Mouse (Mus musculus) ovary, adult 18-20 months (tissue): ENCODE results near the gene Dach1.

Experiments
- DNase-seq: peaks from one replicate; pipeline ENCODE4 v3.0.0; 2022; ENCODE audit warnings: low spot score, mixed read lengths

Gene Dach1

GRCm38 (mm10) chr14:98108764-98109163 lies 60.8 kb downstream of the Dach1 start:
- no peak for DNase-seq

DNA sequence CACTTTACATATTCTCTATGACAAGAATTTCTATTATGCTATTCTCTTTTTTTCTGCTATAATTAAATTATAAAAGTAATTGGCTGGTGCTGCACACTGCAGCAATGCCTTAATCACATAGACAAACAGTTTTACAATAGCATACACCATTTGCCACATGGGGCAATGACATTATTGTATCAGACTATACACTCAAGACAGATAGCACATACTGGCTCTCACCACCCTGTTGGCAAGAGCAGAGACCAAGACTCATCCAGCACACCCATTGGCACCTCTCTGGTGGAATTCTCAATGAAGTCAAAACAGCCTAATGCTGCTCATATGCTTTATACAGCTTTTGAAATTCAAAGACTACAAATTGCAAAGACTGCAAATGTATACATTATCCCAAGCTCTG lies 63.4 kb downstream of the Dach1 start:
- no peak for DNase-seq

DNA sequence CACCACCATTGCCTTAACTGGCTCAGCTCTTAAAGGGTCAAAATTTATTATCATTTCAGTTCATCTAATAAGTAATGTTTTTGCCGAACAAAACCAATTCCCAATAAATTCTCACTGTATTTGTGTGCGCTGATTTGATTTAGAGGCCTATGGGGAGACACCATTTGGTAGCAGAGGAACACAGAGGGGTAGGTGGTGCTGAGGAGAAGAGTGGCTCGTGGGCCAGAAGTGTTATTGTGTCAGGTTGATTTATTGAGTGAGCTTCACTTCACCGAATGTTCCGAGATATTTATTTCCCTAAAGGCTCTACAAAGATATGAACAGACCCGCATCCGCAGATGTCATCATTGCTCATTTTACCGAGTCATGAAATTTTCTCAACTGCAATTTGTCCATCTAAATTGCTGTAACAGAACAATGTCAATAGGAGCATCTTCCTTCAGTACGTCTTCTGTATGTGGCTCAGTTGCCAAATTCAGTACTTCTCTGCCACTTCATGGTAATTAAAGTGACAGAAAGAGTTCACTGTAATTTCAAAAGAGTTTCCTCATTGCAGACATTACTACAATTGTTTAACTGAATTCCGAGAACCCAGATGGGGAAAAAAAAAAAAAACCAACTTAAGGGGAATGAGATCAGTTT lies 65.1 kb downstream of the Dach1 start:
- no peak for DNase-seq

DNA sequence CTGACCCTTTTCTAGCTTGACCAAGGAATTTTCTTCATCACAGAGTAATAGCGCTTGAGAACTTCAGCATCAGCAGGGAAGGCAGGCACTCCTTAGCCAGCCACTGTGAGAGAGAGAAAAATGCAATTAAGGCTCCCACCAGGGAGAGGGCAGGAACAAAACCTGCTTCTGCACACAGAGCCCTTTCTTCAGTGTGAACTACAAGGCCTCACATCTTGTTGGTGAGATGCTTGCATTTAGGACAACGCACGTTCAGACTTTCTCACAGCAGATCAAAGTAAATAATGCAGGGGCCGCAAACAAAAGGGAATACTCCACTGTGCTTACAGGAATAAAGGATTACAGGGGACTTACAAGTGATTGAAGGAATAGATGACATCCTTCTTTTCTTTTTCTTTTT lies 74.3 kb downstream of the Dach1 start:
- DNase-seq, result no peak

DNA sequence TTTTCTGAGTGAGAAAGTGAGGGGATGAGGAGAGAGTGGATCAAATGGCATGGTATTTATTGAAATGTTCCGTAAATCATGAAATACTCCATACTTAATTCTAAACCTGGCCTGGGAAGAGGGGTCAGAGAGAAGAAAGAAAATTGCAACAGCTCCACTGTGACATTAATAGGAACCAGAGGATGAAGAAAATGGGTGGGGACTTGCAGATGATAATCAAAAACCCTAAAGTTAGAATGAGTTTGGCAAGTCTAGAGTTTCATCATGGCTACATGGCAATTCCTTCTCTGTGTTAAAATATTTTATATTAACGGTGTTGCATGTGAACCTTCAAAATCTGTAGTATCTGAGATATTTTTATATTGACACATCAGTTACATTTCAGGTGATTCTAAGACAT lies 80.3 kb downstream of the Dach1 start:
- DNase-seq, result no peak

- no peak for DNase-seq
Observed at GRCm38 (mm10) chr14:98087355-98087754, 82.2 kb downstream of the Dach1 start.

DNA sequence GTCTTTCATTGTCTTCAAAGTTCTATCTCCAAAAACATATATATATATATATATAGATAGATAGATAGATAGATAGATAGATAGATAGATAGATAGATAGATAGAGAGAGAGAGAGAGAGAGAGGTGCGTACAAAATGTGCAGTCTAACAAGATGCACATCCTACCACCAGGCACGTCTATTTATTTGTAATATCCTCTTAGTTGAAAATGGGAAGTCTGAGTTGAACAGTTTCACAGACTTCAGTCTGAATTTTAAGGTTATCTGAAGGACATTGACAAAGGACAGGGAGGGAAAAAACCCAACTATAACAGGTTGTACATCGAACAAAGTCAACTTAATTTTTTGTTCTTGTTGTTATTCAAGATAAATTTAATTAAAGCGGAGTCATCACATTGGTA lies 82.8 kb downstream of the Dach1 start:
- DNase-seq, result no peak

DNA sequence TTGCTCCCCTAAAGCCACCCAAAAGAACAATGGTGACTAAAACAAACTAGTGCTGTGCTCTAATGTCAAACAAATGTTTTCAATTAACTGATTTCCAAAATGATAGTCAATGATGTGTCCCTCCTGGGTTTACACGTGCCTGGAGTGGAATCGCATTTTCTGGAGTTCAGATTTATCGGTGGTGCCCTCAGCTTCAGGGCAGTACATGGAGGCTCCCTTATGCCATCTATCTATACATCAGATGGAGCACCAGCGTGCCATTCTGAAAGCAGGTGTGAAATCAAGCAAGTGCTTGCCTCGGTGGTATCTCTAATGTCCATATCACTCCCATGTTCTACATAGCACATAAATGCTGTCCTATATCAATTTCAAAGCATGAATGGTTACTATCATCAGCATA lies 84.4 kb downstream of the Dach1 start:
- no peak for DNase-seq

GRCm38 (mm10) chr14:98084720-98085119 lies 84.8 kb downstream of the Dach1 start:
- DNase-seq, result no peak

- no peak for DNase-seq
Observed at GRCm38 (mm10) chr14:98083419-98083818, 86.1 kb downstream of the Dach1 start.

- DNase-seq, result no peak
Observed at GRCm38 (mm10) chr14:98080014-98080413, 89.6 kb downstream of the Dach1 start.

DNA sequence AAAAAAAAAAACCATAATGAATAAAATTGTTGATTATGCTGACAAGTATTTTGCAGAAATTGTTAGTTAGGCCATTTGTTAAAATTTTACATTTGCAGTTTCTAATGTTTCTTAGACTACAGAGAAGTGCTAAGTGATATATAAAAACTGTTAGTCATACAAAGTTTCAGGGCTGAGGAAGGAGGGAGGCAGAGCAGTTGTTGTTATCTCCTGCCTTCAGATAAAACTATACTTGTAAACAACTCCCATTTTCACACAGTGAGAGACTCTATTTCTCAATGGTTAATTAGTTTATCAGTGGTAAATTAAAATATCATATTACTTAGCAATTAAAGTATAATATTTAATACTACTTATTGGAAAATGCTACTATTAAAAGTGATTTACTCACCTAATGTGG lies 91.6 kb downstream of the Dach1 start:
- DNase-seq, result no peak

GRCm38 (mm10) chr14:98073421-98074080 lies 96.0 kb downstream of the Dach1 start:
- DNase-seq, result no peak

GRCm38 (mm10) chr14:98072647-98073420 lies 96.7 kb downstream of the Dach1 start:
- DNase-seq, result no peak

- DNase-seq, result no peak
Observed at GRCm38 (mm10) chr14:98071877-98072276, 97.7 kb downstream of the Dach1 start.

DNA sequence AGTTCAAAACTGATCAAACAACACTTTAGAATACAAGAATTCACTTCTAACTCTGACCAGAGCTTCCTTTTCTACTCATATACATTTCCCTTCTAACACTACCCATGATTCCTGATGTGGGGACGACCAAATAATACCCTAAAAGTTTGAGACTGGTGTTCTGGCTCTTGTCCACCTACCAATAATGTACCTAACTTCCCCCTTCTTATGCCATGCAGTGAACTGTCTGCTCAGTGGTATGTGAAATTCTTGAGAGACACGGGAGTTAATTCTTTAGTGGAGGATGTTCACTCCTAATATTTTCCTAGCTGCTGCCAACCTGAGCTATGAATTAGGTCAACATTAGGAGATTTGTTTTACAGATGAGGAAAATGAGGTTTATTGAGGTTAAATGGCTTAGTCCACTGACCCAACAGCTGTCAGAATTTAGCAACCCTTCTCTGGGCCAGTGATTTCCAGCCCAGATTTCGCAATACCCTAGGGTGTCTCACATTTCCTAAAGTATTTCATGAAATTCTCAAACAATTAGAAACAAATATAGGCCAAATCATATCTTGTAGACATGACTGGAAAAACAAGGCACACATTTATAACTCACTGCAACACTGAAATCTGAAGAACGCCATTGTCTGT lies 102.2 kb downstream of the Dach1 start:
- no peak for DNase-seq

GRCm38 (mm10) chr14:98064190-98064589 lies 105.4 kb downstream of the Dach1 start:
- no peak for DNase-seq

- DNase-seq, result no peak
Observed at GRCm38 (mm10) chr14:98049329-98049728, 120.2 kb downstream of the Dach1 start.

DNA sequence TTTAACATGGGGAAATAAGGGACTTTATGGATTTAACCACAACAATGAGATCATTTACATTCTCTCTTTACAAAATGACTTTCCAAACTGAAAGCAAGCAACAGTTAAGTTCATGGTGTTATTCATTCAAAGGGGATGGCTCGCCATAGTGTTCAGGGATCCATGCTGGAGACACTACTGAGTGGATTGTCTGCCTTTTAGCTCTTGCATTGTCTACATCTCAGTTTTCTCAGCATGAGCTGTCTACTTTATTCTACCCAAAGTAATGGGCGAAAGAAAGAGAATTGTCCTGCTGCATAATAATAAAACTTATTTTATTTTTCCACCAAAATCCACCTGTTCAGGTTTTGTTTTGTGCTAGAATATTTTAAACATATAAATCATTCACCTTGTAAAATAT lies 121.2 kb downstream of the Dach1 start:
- no peak for DNase-seq

- no peak for DNase-seq
Observed at GRCm38 (mm10) chr14:98047670-98048069, 121.9 kb downstream of the Dach1 start.

DNA sequence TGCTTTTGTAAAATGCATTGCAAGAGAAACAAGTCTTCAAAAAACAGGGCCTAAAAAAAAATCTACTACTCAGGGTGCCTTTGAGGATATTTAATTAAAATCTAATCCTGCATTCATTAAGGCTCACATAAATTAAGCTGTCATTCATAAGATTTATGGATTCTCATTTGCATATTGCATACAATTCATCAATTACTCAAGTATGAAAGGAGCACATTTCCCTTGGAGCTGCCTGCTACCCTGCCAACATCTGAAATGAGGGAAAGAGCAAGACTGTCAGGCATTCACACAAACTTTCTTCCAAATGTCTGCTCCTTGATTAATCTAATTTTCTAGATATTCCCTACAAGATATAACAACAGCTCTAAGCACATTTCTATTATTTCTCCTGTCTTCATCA lies 122.6 kb downstream of the Dach1 start:
- no peak for DNase-seq

DNA sequence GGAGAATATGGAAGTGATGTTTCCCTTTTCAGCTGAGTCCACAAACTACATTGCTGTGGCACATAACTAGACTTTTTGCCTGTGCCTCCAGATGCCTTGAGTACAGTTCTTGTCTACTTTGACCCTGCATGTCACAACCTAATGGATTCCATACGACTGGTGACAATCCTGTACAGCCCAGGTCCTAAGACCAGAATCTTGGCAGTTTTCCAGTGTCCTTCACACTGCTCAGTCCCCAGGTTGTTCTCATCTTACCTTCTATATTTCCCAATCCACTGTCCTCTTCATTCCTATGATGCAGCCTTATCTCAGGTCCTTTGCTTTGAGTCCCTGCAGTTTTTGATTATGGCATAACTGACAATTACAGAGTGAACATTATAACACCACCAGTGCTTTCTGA lies 131.0 kb downstream of the Dach1 start:
- no peak for DNase-seq

GRCm38 (mm10) chr14:98037175-98037574 lies 132.4 kb downstream of the Dach1 start:
- no peak for DNase-seq
